ENCODE assay signal across 13 mouse cellular contexts in the genomic region with DNA sequence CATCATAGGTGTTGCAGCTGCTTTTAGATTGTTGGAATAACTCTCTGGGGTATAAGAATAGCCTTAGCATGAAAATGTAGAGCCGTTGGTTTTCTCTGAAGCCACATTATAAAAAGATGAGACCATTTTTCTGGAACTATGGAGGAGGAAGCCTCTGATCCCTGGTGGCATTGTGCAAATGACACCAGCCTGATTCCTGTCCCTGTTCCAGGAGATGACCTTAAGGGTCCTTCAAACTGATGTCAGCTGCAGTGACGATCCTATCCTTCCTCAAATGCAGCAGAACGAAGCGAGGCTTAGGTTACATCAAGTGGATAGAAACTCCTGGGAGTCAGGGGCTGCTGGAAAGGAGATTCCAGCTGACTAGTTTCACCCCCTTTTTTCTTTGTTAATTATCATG.
"Had no signal": no experiment of that assay in that cellular context is flagged by ENCODE, and none has a peak within 500 bp of the region (broad histone marks: within the 10 kb centered on the region; RNA-seq: fewer than 3 reads in every experiment).

No protein-coding gene starts in this region.

- DNase-seq: gastrocnemius, adult 2 months; gastrocnemius, postnatal 10 days; gastrocnemius, postnatal 25 days; heart, postnatal 10 days; heart, postnatal 4 days; kidney, adult 18-20 months; kidney, adult 8-10 months; kidney, postnatal 10 days; kidney, postnatal 25 days; kidney, postnatal 4 days; liver; liver, embryonic 13.5 days; liver, postnatal 0 days had no signal
